Mouse (Mus musculus): ENCODE data around the gene Snd1.

The Snd1 gene

GRCm38 (mm10) chr6:28848891-28849290 lies 374.0 kb downstream of the Snd1 start:
- no peak for DNase-seq

DNA sequence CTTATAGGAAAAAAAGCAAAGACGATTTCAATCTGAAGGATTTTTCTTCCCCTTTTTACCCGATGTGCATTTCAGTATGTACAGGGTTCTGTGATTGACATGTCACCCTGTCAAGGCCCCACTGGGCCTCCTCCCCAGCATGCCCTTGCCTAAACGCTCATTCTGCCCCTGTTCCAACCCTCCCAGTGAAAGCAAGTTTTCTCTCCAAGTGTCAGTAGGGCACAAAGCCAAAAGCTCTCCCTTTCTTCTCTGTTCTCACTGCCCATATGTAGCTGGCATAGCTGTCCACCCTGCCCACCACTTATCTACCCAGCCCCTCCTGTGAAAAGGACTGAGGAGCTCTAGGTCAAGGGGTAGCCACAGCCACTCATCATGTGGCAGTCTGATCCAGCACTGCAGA lies 374.4 kb downstream of the Snd1 start:
- DNase-seq = no peak

- DNase-seq = no peak
These were observed 375.5 kb downstream of the Snd1 start for GRCm38 (mm10) chr6:28850326-28850900.

- no peak for DNase-seq
These were observed 377.4 kb downstream of the Snd1 start for GRCm38 (mm10) chr6:28852342-28852741.

DNA sequence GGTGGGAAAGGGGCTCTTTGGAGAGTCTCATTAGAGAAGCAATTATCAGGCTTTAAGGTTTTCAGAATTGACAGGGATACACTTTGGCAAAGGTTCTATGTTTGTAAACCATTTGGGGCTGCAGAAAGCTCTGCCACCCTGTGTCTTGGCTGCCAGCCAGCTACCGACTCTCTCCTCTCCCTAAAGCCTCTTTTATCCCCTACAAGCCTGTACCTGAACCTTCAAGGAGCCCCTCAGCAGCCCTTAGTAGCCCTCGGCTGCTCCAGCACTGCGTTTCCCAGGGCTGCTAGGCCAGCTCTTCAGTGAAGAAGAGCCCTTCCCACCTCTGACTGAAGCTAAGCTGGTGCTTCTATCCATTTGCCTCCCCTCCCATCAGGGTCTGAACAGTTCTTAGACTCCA lies 378.2 kb downstream of the Snd1 start:
- no peak for DNase-seq

DNA sequence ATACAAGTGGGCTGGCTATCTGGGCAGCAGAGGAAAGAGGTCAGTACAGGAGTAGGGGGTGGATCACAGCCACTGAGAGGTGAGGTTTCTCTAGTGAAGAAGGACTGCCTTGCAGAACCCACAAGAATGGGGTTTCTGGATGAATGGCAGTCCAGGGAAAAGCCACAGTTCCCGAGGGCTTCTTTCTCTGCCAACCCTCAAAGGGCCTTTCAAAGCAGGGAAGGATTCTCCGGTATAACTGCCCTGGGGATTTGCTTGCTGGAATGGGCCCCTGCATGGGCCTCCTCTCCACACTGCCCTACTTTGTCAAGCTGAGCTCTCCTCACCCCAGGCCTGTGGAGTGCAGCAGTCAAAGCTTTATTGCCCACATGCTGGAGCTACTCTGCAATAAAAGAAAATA lies 378.7 kb downstream of the Snd1 start:
- DNase-seq = no peak

DNA sequence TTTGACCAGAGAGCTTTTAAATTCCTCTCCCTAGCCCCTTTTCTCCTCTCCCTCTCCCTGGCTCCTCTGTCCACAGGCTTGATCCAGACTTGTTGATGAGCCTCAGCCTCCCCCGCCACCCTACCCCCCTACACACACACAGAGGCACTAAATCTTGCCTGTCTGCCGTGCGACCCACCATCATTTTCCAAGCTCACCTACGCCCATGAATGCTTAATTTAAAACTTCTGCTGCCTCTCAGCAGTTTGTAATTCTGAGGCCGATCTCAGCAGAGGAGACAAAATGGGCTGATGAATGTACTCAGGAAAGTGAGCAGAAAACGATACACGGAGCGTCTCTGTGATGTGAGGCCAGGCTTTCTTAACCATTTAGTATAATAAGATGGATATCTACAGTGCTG lies 379.7 kb downstream of the Snd1 start:
- DNase-seq = no peak

- DNase-seq = no peak
These were observed 380.5 kb downstream of the Snd1 start for GRCm38 (mm10) chr6:28855442-28855841.

GRCm38 (mm10) chr6:28856789-28857188 lies 381.9 kb downstream of the Snd1 start:
- no peak for DNase-seq

DNA sequence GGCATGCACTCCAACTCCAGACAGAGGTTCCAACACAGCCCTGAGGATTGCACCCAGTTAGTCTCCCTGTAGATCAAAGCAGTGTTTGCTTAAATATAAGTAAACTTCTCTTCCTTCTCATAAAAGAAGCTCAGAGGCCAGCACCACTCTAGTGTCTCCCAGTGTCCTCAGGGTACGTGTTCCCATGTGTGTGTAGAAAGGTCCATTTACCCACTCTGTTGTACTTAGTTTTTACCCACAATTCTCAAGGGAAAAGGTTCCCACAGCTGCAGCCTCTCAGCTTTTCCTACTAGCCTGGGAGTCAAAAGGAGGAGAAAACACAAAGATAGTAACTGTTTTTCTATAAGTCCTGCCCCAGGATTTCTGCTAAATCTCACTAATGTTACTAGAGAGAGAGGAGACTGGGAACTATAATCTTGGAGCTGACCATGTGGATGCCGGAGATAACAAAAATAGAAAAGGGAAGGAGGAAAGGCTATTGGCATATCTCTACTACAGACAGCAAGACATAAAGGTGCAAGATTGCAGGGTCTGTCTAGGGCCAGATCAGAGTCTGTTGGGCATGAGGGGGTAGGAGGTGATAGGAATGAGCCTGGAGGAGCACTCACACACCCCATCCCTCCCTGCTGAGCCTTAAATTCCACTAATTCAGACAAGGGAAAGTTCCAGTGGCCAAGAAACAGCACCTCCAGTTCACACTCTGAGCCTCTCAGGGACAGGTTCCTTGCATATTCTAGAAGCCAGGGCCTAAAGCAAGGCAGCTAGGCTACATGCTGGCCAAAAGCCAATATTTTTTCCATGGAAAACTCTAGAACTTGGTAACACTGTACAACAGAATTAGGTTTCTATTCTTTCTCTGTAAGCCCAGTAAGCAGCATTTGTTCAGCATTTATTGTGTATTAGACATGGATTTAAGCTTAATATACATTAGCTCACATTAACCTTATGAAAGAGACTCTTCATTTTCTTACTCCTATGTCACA lies 382.6 kb downstream of the Snd1 start:
- DNase-seq = no peak

DNA sequence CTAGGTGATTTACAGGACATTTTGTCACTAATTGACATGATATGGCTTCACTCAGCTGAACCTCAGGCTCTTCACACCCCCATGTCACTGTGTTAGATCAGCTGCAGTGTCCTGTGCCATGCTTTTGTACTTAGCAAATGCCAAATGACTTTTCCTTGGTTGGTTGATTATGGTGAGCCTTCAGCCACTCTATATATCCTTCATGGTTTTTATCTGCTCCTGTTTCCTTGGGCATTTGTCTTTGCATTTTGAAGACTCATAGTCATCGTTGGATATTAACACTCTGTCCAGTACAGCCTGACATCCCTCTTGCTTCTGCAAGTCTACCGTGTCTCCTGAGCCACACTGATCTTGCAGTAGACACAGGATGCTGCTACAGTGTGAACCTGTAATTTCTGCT lies 384.2 kb downstream of the Snd1 start:
- DNase-seq = no peak

DNA sequence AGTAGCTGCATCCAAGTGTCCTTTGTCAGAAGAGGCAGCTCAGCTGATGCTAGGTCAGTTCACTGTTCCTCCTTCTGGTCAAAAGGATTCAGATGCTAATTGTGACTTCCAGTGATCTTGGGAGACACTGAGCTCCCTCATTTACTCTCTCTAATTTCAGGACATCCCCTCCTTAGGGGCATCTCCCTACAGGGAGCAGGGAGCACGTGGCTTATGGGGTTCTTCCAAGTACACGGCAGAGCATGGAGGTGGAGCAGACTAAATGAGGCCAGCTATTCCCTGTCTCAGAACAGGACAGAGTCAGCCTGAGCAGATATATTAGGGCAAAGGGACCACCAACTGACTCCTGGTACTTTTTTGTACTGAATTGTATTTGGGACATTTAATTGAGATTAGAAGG lies 385.5 kb downstream of the Snd1 start:
- DNase-seq = no peak

- no peak for DNase-seq
These were observed 386.0 kb downstream of the Snd1 start for GRCm38 (mm10) chr6:28860922-28861321.

DNA sequence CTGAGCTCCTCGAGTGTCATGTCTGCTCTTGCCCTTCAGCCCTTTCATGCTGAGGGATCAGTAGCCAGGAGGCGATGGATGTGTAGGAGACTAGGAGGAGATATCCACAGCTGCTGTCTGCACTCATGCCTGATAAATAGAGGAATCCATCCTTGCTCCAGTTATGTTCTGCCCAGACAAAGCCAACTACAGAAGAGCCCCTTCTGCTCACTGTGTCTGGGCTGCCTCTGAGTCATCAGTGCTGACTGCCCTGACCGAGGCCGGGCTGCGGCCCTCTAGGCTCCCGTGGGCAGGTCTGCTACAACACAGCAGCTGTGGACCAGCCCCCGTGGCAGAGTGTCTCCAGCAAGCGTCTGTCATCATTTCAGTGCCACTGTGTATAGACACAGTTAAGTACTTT lies 387.4 kb downstream of the Snd1 start:
- no peak for DNase-seq

GRCm38 (mm10) chr6:28864684-28865083 lies 389.7 kb downstream of the Snd1 start:
- no peak for DNase-seq

GRCm38 (mm10) chr6:28865112-28865511 lies 390.2 kb downstream of the Snd1 start:
- no peak for DNase-seq

DNA sequence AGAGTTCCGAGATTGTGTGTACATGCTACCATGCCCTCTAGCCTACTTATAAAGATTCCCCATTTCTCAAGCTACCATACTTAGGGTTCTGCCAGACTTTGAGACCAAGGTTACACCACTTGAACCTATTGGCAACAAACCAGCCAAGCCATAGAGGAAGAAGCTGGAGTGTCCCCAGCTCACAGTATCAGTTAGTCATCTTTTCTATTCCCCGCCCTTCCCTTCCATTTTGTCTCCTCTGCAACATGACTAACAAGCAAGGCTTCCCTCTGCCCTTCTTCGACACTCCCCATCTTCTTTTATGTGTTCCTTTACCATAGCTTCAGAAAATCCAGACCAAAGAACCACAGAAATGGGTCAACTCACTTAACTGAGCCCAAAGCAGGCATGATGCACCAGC lies 391.3 kb downstream of the Snd1 start:
- no peak for DNase-seq

- DNase-seq = no peak
These were observed 392.7 kb downstream of the Snd1 start for GRCm38 (mm10) chr6:28867516-28868251.

- DNase-seq = no peak
These were observed 396.9 kb downstream of the Snd1 start for GRCm38 (mm10) chr6:28871725-28872420.

GRCm38 (mm10) chr6:28872421-28872795 lies 397.5 kb downstream of the Snd1 start:
- DNase-seq = no peak

DNA sequence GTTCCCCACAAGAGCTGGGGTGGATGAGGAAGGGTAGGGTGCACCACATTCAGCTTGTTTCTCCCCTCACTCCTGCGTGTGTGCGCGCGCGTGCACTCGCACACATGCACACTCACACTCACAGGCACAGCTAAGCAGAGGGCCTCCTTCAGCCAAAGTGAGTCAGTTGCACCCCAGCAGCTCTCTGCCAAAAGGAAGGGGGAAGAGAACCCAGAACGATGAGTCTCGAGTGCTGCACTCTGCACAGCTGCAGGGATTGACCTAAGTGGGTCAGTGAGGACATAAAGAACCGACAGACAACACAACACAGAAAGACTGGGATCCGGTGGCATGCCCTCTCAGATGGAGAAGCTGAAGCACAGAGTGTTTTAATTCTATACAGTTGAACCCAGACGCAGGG lies 399.1 kb downstream of the Snd1 start:
- DNase-seq = no peak

DNA sequence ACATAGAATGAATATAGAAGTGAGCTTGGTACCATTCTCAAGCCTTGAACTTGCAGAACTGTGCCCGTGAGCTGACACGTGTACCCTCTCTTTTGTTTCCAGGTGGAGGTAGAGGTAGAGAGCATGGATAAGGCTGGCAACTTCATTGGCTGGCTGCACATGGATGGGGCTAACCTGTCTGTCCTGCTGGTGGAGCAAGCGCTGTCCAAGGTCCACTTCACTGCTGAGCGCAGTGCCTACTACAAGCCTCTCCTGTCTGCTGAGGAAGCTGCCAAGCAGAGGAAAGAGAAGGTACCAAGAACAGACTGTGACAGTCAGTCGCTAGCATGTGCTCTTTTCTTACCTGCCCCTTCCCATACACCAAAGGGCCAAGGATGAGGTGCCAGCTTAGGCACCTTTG lies 399.8 kb downstream of the Snd1 start:
- DNase-seq = peak in 1 of 2 experiments; percentile 9

DNA sequence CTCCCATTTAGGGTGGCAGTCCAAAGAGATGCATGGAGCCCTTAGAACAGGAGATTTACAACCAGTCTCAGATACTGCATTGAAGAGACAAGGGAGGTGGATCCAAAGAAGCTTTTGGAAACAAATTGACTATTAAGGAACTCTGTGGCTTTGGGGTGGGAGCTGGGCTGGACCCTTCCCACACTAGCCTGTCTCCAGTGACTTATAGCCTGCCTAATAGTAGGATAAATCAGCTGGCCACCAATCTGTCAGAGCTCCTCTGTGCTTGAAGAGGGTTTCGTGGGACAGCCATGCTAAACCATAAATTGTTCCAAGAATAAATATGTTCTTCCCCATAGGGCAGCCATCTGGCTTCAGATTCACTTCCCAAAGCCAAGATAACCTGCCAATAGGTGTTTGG lies 400.4 kb downstream of the Snd1 start:
- no peak for DNase-seq

Data from kidney, adult 8-10 months (tissue).